Mouse (Mus musculus) embryonic facial prominence, embryonic 11.5 days (tissue): ENCODE data around the gene Myadml2. TPM values are rescaled to one million over a fixed set of nuclear protein-coding genes. Genes with fewer than 3 reads are reported as not detected.

Source experiments
- ATAC-seq: fragments of 200-750 bp; cut with Nextera tagmentation; replicated peaks from 2 replicates; pipeline ENCODE4 v1.8.0; 2017; ENCODE audit warnings: low read depth; ENCODE audit not compliant: insufficient number of reproducible peaks, low FRiP score, low TSS enrichment
- DNase-seq: peaks from one replicate; pipeline ENCODE4 v3.0.0-alpha.2; 2015; ENCODE audit warnings: low spot score
- H3K27ac ChIP-seq: fragments of 300-500 bp; sonication (generic); replicated peaks from 2 replicates; pipeline ENCODE4 v1.5.1; 2014; ENCODE audit warnings: mild to moderate bottlenecking, low read depth, low read length, control low read depth
- H3K27me3 ChIP-seq: fragments of 300-500 bp; sonication (generic); 2 replicates; pipeline ENCODE4 v1.6.1; 2014; ENCODE audit warnings: mild to moderate bottlenecking, low read length, moderate library complexity, mixed read lengths; ENCODE audit not compliant: control insufficient read depth, insufficient read depth
- H3K36me3 ChIP-seq: fragments of 300-500 bp; sonication (generic); replicated peaks from 2 replicates; pipeline ENCODE4 v1.6.1; 2014; ENCODE audit warnings: low read depth, mild to moderate bottlenecking, low read length, moderate library complexity, mixed read lengths; ENCODE audit not compliant: control insufficient read depth, insufficient read depth
- H3K4me1 ChIP-seq: fragments of 300-500 bp; sonication (generic); 2 replicates; pipeline ENCODE4 v1.6.1; 2014; ENCODE audit warnings: low read length, mixed read lengths; ENCODE audit not compliant: control insufficient read depth, insufficient read depth
- H3K4me2 ChIP-seq: fragments of 300-500 bp; sonication (generic); 2 replicates; pipeline ENCODE4 v1.6.1; 2014; ENCODE audit warnings: low read depth, mild to moderate bottlenecking, control low read depth, low read length, moderate library complexity
- H3K4me3 ChIP-seq: fragments of 300-500 bp; sonication (generic); 2 replicates; pipeline ENCODE4 v1.5.1; 2014; ENCODE audit warnings: low read depth, low read length, control low read depth
- H3K9ac ChIP-seq: fragments of 300-500 bp; sonication (generic); replicated peaks from 2 replicates; pipeline ENCODE4 v1.6.1; 2014; ENCODE audit warnings: mild to moderate bottlenecking, control low read depth, low read length
- H3K9me3 ChIP-seq: fragments of 300-500 bp; sonication (generic); replicated peaks from 2 replicates; pipeline ENCODE4 v1.6.1; 2016; ENCODE audit warnings: mild to moderate bottlenecking, low read length, inconsistent platforms, mixed read lengths; ENCODE audit not compliant: control insufficient read depth
- WGBS: fragments of 180-500 bp; shearing (Covaris S2); extraction: QIAGEN DNeasy Blood & Tissue Kit; methylation state at CpG from one replicate; pipeline ENCODE4 v1.1.7; 2014; 5-methylcytosine and 5-hydroxymethylcytosine counted together
- polyA plus RNA-seq: library from polyadenylated mRNA; unstranded; fragments of >200 nt; fragmentation: Nextera tagmentation; extraction: Ambion mirVana; gene quantifications from 2 replicates; pipeline ENCODE4 v1.2.1, GENCODE M21; 2014

Gene Myadml2
- polyA plus RNA-seq, 1 experiment from 2014 or later = not detected

DNA sequence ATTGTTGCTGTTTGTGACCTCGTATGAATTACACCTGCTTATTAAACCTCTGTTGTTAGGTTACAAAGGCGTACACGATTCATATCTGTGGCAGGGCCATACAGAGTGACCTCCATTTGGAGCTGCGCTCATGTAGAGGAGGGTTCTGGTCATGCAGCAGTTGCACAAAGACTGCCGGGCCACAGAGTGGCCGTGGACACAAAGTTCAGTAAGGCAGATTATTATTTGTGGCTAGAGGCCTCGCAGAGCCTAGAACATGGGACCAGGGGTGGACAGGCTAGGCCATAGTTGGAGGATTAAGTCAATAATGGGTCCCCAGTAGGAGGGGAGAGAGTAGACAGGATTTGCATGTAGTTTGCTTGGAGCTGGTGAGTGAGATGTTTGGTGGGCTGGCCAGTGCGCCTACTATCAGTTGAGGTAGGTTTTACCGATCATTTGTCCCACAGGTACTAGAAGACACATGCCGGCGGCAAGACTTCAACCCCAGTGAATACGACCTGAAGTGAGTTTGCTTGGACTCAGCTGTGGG lies 25.7 kb upstream of the Myadml2 start:
- no peaks in the 10 kb centered on the region for H3K9me3 ChIP-seq
- no peaks in the 10 kb centered on the region for H3K36me3 ChIP-seq
- no peaks in the 10 kb centered on the region for H3K4me1 ChIP-seq
- no peaks in the 10 kb centered on the region for H3K27me3 ChIP-seq
- H3K4me3 ChIP-seq = peak overlapping the region; percentile 63
- H3K9ac ChIP-seq = peak overlapping the region; percentile 70
- WGBS = 43% methylated on average over 12 of the region's 12 CpGs
- DNase-seq (no peak), ATAC-seq (peak; percentile 40)
- H3K4me2 ChIP-seq = peak overlapping the region; percentile 86
- peak overlapping the region; percentile 72 for H3K27ac ChIP-seq

DNA sequence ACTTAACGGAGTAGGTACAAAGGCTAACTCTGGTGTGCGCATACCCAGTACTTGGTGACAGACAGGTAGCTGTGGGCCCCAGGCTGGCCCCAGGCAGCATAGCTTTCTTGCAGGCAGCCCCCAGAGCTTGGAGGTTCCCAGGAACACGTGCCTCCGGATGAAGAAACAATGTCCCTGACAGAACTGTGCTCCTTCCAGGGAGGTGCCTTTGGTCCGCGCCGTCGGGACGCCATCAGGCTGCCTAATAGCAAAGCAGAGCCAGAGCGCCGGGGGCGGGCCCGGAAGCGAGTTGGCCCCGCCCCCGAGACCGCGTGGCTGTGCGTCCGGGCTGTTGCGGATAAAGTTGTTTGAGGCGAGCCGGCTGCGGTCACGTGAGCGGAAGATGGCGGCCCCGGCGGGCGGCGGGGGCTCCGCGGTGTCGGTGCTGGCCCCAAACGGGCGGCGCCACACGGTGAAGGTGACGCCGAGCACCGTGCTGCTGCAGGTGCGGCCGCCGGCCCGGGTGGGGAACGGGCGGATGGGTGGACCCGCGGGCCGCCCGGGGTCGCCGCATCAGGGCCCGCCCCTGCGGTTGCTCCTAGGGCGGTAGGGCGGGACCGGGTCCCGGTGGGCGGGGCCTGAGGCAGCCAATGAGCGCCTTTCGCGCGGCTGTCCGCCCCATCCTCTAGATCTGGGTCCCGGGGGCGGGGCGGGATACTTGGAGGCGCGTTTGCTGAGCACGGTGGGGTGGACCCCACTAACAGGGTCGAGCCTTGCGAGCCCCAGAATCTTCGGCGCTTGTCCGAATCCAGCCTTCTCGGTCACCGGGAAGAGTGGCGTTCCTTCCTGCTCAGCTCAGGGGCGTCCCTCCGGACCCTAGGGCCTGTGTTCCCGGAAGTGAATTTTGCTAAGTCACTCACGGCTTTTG lies 25.0 kb upstream of the Myadml2 start, which contains the start of gene Aspscr1:
TSS of gene Aspscr1 (plus strand) at position 287 of the 907 bp plus-strand sequence.
- 1% methylated on average over 78 of the region's 83 CpGs for WGBS
- peak; percentile 93 for ATAC-seq

GRCm38 (mm10) chr11:120666617-120667016 lies 18.7 kb upstream of the Myadml2 start:
- no peak overlapping the region for H3K4me2 ChIP-seq

More for the DNA sequence above, 25.0 kb upstream of the Myadml2 start, which contains the start of gene Aspscr1:
- Histone ChIP-seq H3K9ac (peak within 1 kb of the TSS; percentile 70), H3K9me3 (no peaks in the 10 kb centered on the region), H3K27me3 (no peaks in the 10 kb centered on the region), H3K27ac (peak within 1 kb of the TSS; percentile 72), H3K4me2 (peak within 1 kb of the TSS; percentile 86), H3K4me3 (peak within 1 kb of the TSS; percentile 63), H3K4me1 (no peaks in the 10 kb centered on the region), H3K36me3 (no peaks in the 10 kb centered on the region)
- peak; percentile 96 for DNase-seq

GRCm38 (mm10) chr11:120665406-120665805 lies 17.4 kb upstream of the Myadml2 start:
- no peak overlapping the region for H3K4me2 ChIP-seq
- no peaks in the 10 kb centered on the region for H3K36me3 ChIP-seq
- no peak overlapping the region for H3K9ac ChIP-seq
- 78% methylated on average over 3 of the region's 3 CpGs for WGBS
- no peak overlapping the region for H3K27ac ChIP-seq
- peaks cover 6% of the 10 kb centered on the region for H3K4me1 ChIP-seq
- ATAC-seq = no peak
- H3K9me3 ChIP-seq = no peaks in the 10 kb centered on the region
- peaks cover 25% of the 10 kb centered on the region for H3K27me3 ChIP-seq
- no peak overlapping the region for H3K4me3 ChIP-seq
- no peak for DNase-seq

More at GRCm38 (mm10) chr11:120666617-120667016, 18.7 kb upstream of the Myadml2 start:
- peaks cover 13% of the 10 kb centered on the region for H3K27me3 ChIP-seq
- no peak for ATAC-seq
- H3K9ac ChIP-seq = no peak overlapping the region
- 3% methylated on average over 3 of the region's 3 CpGs for WGBS
- no peaks in the 10 kb centered on the region for H3K9me3 ChIP-seq
- no peak overlapping the region for H3K27ac ChIP-seq
- H3K4me1 ChIP-seq = no peaks in the 10 kb centered on the region
- no peak overlapping the region for H3K4me3 ChIP-seq
- no peaks in the 10 kb centered on the region for H3K36me3 ChIP-seq
- peak; percentile 62 for DNase-seq

DNA sequence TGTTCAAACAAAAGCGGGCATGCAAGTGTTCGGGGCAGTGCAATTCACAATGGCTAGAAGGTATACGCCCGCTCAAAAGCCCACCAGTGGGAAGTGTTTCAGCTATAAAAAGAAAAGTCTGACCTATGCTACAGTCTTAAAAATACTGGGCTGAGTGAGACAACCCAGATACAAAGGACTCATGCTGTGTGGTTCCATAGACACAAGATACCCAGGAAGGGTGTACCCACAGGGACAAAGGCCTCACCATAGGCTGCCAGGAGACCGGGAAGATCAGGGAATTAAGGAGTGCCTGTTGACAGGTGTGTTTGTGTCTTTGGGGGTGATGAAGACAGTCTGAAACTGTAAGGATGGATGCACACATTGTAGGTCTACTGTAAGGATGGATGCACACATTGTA lies 15.8 kb upstream of the Myadml2 start:
- H3K27me3 ChIP-seq = peaks cover 42% of the 10 kb centered on the region
- no peak for ATAC-seq

DNA sequence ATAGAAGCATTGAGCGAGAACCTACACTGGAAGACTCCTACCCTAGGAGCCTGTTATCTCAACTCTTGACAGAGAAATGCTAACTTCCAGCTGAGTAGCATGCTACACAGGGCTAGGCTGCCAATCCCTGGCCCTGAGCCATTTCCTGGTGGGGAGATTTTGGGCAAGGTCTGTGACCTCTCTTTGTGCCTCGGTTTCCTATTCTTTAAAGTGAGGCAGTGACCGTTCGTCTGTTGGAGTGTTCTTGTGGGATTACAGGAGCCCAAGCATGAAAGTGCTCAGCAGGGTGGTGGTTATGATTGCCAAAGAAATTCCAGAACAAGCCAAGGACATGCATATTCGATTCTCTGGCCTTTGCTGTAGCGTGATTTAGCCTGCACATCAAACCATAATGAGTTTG lies 14.8 kb upstream of the Myadml2 start:
- DNase-seq (no peak), ATAC-seq (no peak)
- Histone ChIP-seq H3K27me3 (peaks cover 48% of the 10 kb centered on the region), H3K4me1 (peaks cover 9% of the 10 kb centered on the region), H3K9me3 (no peaks in the 10 kb centered on the region), H3K36me3 (no peaks in the 10 kb centered on the region), H3K4me2 (no peak overlapping the region), H3K27ac (no peak overlapping the region), H3K4me3 (no peak overlapping the region), H3K9ac (no peak overlapping the region)
- 59% methylated on average over 6 of the region's 6 CpGs for WGBS

More for the DNA sequence above, 15.8 kb upstream of the Myadml2 start:
- Histone ChIP-seq H3K9ac (no peak overlapping the region), H3K36me3 (no peaks in the 10 kb centered on the region), H3K27ac (no peak overlapping the region), H3K4me2 (no peak overlapping the region), H3K4me1 (peaks cover 9% of the 10 kb centered on the region), H3K4me3 (no peak overlapping the region), H3K9me3 (no peaks in the 10 kb centered on the region)
- 81% methylated on average over 5 of the region's 5 CpGs for WGBS
- no peak for DNase-seq

GRCm38 (mm10) chr11:120661076-120661460 lies 13.1 kb upstream of the Myadml2 start, which contains the start of gene Notum:
Gene Notum (minus strand): TSS chr11:120661175.
- peak within 1 kb of the TSS; percentile 80 for H3K4me2 ChIP-seq
- under 1% methylated on average over 35 of the region's 35 CpGs for WGBS
- DNase-seq (no peak), ATAC-seq (no peak)
- peak within 1 kb of the TSS; percentile 37 for H3K9ac ChIP-seq
- no peak within 1 kb of the TSS for H3K27ac ChIP-seq
- H3K4me1 ChIP-seq = peaks cover 9% of the 10 kb centered on the region
- no peaks in the 10 kb centered on the region for H3K9me3 ChIP-seq
- peak within 1 kb of the TSS; percentile 42 for H3K4me3 ChIP-seq
- peaks cover 54% of the 10 kb centered on the region for H3K27me3 ChIP-seq
- H3K36me3 ChIP-seq = no peaks in the 10 kb centered on the region
